Mouse (Mus musculus): ENCODE data around the gene Tpst1. TPM values are rescaled to one million over a fixed set of nuclear protein-coding genes. Genes with fewer than 3 reads are reported as not detected.

Gene Tpst1
- polyA plus RNA-seq, 1 experiment = 10.9 TPM

DNA sequence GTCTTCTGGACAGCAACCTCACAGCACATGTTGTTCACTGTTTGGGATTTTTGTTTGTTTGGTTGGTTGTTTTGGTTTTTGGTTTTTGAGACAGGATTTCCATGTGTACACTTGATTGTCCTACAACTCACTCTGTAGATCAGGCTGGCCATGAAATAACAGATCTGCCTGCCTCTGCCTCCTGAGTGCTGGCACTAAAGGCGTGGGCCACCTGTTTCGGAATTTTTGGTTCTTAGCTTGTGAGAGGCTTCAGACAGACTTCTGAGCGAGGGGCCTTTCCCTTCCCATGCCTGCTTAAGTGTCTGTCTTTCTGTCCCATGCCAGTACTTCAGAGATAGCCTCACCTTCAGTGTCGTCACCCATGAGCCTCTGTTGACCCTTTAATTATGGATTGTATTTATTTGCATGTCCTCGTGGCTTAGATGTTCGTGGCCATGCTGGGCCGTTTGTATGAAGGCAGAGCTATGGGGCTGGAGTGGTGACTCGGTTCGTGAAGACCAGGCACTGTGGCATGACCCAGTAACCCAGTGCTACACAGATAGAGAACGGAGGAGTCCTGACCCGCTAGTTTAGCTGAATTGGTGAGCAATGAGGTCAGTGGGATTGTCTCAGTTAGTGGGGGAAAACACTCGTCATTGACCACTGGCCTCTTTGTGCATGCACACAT is 47.1 kb downstream of the Tpst1 start:
- WGBS = 84% methylated on average over 12 of the region's 12 CpGs
- Histone ChIP-seq H3K36me3 (ENCODE audit: control insufficient read depth, insufficient read depth, low read length) (peaks cover 10% of the 10 kb centered on the region; the same call in 1 of the 2 replicates), H3K4me3 (ENCODE audit: extremely low read depth, insufficient read depth, insufficient read length) (no peak overlapping the region), H3K27ac (ENCODE audit: insufficient read depth, low read length) (no peak overlapping the region), H3K27me3 (ENCODE audit: control insufficient read depth, insufficient read depth, low read length) (no peaks in the 10 kb centered on the region), H3K4me1 (ENCODE audit: control insufficient read depth, insufficient read depth, insufficient read length) (no peaks in the 10 kb centered on the region; the same call in 1 of the 2 replicates)
- no peak for DNase-seq (ENCODE audit: low read depth in 1 of 2, low spot score in 2 of 2)
- TF ChIP-seq POLR2A (IDR thresholded peaks at IDR 0.05; ENCODE audit: low read depth, low read length) = no peak
- TF ChIP-seq CTCF (IDR thresholded peaks at IDR 0.05; ENCODE audit: extremely low read depth, insufficient read depth, insufficient read length, insufficient replicate concordance) = no peak

DNA sequence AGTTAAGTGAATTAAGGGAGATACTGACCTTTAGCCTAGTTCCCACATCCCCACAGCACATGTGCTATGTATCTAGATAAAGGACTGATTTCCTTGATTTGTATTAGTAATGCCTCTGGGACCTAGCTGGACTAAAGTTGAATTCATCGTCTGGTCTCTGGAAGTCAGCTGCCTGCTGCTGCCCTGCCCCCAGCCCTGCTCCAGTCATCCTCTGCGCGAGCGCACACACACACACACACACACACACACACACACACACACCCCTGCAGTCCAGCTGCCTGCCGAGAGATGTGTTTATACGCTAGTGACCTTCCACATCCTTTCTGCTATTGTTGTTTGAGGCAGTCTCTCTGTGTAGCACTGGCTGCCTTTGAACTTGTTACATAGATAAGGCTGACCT is 47.8 kb downstream of the Tpst1 start:
- TF ChIP-seq CTCF (IDR thresholded peaks at IDR 0.05; ENCODE audit: extremely low read depth, insufficient read depth, insufficient read length, insufficient replicate concordance) (no peak), POLR2A (IDR thresholded peaks at IDR 0.05; ENCODE audit: low read depth, low read length) (no peak)
- DNase-seq (ENCODE audit: low read depth in 1 of 2, low spot score in 2 of 2) = no peak
- peaks cover 9% of the 10 kb centered on the region; the same call in 1 of the 2 replicates for H3K36me3 ChIP-seq (ENCODE audit: control insufficient read depth, insufficient read depth, low read length)
- no peaks in the 10 kb centered on the region; the same call in 1 of the 2 replicates for H3K4me1 ChIP-seq (ENCODE audit: control insufficient read depth, insufficient read depth, insufficient read length)
- no peaks in the 10 kb centered on the region for H3K27me3 ChIP-seq (ENCODE audit: control insufficient read depth, insufficient read depth, low read length)
- no peak overlapping the region for H3K27ac ChIP-seq (ENCODE audit: insufficient read depth, low read length)
- WGBS = 66% methylated on average over 6 of the region's 6 CpGs
- no peak overlapping the region for H3K4me3 ChIP-seq (ENCODE audit: extremely low read depth, insufficient read depth, insufficient read length)

DNA sequence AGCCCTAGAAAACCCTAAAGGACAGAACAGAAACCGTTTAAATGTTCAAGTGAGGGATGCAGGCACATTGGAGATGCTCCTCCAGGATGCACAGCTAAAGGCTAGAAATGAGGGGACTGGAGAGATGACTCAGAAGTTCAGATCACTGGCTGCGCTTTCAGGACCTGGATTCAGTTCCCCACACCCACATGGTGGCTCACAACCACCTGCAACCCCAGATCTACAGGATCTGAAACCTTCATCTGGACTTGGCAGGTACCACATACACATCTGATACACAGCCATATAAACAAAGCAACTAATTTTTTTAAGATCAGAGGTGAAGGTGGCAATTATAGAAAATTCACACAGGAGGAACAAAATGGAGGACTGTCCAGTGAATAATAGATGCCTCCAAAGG is 49.2 kb downstream of the Tpst1 start:
- Histone ChIP-seq H3K27ac (ENCODE audit: insufficient read depth, low read length) (no peak overlapping the region), H3K27me3 (ENCODE audit: control insufficient read depth, insufficient read depth, low read length) (no peaks in the 10 kb centered on the region), H3K36me3 (ENCODE audit: control insufficient read depth, insufficient read depth, low read length) (peaks cover 3% of the 10 kb centered on the region; the same call in 1 of the 2 replicates), H3K4me3 (ENCODE audit: extremely low read depth, insufficient read depth, insufficient read length) (no peak overlapping the region), H3K4me1 (ENCODE audit: control insufficient read depth, insufficient read depth, insufficient read length) (no peaks in the 10 kb centered on the region; the same call in 1 of the 2 replicates)
- WGBS = 62% methylated on average over 2 of the region's 2 CpGs
- DNase-seq (ENCODE audit: low read depth in 1 of 2, low spot score in 2 of 2) = no peak
- TF ChIP-seq POLR2A (IDR thresholded peaks at IDR 0.05; ENCODE audit: low read depth, low read length) (no peak), CTCF (IDR thresholded peaks at IDR 0.05; ENCODE audit: extremely low read depth, insufficient read depth, insufficient read length, insufficient replicate concordance) (no peak)

DNA sequence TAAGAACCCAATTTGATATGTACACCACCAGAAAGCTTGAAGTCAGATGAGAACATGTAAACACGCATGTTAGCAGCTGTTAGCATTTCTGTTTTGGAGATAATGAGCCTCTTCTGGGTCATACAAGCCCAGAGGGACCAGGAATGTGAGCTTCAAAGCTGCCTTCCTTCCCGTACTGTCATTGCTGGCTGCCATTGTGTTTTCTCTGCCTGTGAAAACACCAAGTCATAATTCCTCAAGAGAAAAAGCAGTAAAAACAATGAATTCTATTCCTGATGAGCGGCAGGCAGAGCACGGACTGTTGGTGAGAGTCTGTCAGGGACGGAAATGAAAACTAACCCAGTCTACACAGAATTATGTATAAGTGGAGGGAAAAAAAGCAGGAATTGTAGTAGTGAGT is 51.1 kb downstream of the Tpst1 start:
- TF ChIP-seq POLR2A (IDR thresholded peaks at IDR 0.05; ENCODE audit: low read depth, low read length) = no peak
- TF ChIP-seq CTCF (IDR thresholded peaks at IDR 0.05; ENCODE audit: extremely low read depth, insufficient read depth, insufficient read length, insufficient replicate concordance) = no peak
- H3K27ac ChIP-seq (ENCODE audit: insufficient read depth, low read length) = no peak overlapping the region

DNA sequence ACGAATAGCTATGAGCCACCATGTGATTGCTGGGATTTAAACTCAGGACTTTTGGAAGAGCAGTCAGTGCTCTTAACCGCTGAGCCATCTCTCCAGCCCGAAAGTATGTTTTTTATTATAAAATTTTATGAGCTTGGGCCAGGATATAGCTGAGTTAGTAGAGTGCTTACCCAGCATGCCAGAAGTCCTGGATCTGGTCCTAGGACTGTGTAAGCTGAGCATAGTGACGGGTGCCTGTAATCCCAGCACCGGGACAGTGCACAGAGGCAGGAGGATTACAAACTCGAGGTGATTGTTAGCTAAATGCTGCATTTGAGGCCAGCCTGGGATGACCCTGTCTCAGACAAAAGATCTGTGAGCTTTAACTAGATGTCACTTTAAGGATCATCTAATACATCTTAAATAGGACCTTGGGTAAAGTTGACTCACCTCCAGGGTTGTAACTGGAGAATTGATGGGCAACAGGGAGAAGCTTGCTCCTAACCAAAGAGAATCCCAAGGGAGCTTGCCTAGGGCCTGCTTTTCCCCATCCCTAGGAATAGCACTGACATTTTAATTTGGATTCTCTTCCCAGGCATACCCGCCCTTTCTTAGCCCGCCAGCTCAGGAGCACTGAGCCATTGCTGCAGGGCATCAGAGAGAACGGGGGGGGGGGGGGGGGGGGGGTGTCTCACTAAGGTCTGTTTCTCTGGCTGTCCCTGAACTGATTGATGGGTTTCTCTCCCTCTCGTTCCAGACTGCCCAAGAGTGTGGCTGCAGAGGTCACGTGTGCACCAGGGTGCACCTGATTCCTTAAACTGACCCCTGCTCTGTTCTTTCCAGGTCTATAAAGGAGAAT is 55.8 kb downstream of the Tpst1 start:
- no peak overlapping the region for H3K27ac ChIP-seq (ENCODE audit: insufficient read depth, low read length)
- DNase-seq (ENCODE audit: low read depth in 1 of 2, low spot score in 2 of 2) = no peak
- no peaks in the 10 kb centered on the region for H3K4me1 ChIP-seq (ENCODE audit: control insufficient read depth, insufficient read depth, insufficient read length)
- H3K4me3 ChIP-seq (ENCODE audit: extremely low read depth, insufficient read depth, insufficient read length) = no peak overlapping the region
- no peaks in the 10 kb centered on the region for H3K27me3 ChIP-seq (ENCODE audit: control insufficient read depth, insufficient read depth, low read length)
- WGBS = 68% methylated on average over 11 of the region's 11 CpGs
- TF ChIP-seq POLR2A (IDR thresholded peaks at IDR 0.05; ENCODE audit: low read depth, low read length) (no peak), CTCF (IDR thresholded peaks at IDR 0.05; ENCODE audit: extremely low read depth, insufficient read depth, insufficient read length, insufficient replicate concordance) (no peak)
- peaks cover 7% of the 10 kb centered on the region for H3K36me3 ChIP-seq (ENCODE audit: control insufficient read depth, insufficient read depth, low read length)

More for the DNA sequence above, 51.1 kb downstream of the Tpst1 start:
- WGBS = 92% methylated on average over 5 of the region's 5 CpGs
- no peak for DNase-seq (ENCODE audit: low read depth in 1 of 2, low spot score in 2 of 2)
- Histone ChIP-seq H3K27me3 (ENCODE audit: control insufficient read depth, insufficient read depth, low read length) (no peaks in the 10 kb centered on the region), H3K4me3 (ENCODE audit: extremely low read depth, insufficient read depth, insufficient read length) (no peak overlapping the region), H3K4me1 (ENCODE audit: control insufficient read depth, insufficient read depth, insufficient read length) (no peaks in the 10 kb centered on the region; the same call in 1 of the 2 replicates), H3K36me3 (ENCODE audit: control insufficient read depth, insufficient read depth, low read length) (peaks cover 3% of the 10 kb centered on the region; the same call in 1 of the 2 replicates)

DNA sequence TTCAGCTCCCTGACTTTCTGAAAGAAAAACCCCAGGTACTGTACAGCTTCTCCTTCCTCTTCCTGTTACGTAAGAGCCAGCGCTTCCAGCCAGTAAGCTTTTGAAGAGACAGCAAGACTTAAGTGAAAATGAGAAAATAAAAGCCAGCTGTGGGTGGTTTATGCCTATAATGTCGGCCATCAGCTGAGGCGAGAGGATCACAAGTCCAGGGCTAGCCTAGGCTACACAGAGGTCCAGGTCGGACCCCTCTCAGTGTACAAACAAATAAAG is 56.3 kb downstream of the Tpst1 start:
- DNase-seq (ENCODE audit: low read depth in 1 of 2, low spot score in 2 of 2) = no peak
- H3K4me3 ChIP-seq (ENCODE audit: extremely low read depth, insufficient read depth, insufficient read length) = no peak overlapping the region
- H3K36me3 ChIP-seq (ENCODE audit: control insufficient read depth, insufficient read depth, low read length) = peaks cover 7% of the 10 kb centered on the region
- H3K4me1 ChIP-seq (ENCODE audit: control insufficient read depth, insufficient read depth, insufficient read length) = no peaks in the 10 kb centered on the region
- TF ChIP-seq CTCF (IDR thresholded peaks at IDR 0.05; ENCODE audit: extremely low read depth, insufficient read depth, insufficient read length, insufficient replicate concordance) = no peak
- no peak for TF ChIP-seq POLR2A (IDR thresholded peaks at IDR 0.05; ENCODE audit: low read depth, low read length)
- H3K27me3 ChIP-seq (ENCODE audit: control insufficient read depth, insufficient read depth, low read length) = no peaks in the 10 kb centered on the region
- WGBS = 52% methylated on average over 5 of the region's 5 CpGs
- H3K27ac ChIP-seq (ENCODE audit: insufficient read depth, low read length) = no peak overlapping the region; the same call in 1 of the 2 replicates

Data from spleen, adult 2 months (tissue).